Mouse (Mus musculus): ENCODE results near the gene Psg16. TPM values are rescaled to one million over a fixed set of nuclear protein-coding genes. Genes with fewer than 3 reads are reported as not detected.

The Psg16 gene
- polyA plus RNA-seq, 1 experiment from 2014 or later, result 0.10 TPM

GRCm38 (mm10) chr7:17030239-17030638 is 43.6 kb upstream of the Psg16 start:
- Histone ChIP-seq H3K4me3 (ENCODE audit: low read depth, low read length) (no peak overlapping the region), H3K27me3 (ENCODE audit: control insufficient read depth, insufficient read depth, low read length) (no peaks in the 10 kb centered on the region), H3K9me3 (ENCODE audit: control insufficient read depth, low read length) (no peaks in the 10 kb centered on the region), H3K27ac (ENCODE audit: low read depth, low read length) (no peak overlapping the region), H3K4me2 (no peak overlapping the region), H3K36me3 (ENCODE audit: control insufficient read depth, insufficient read depth, low read length) (no peaks in the 10 kb centered on the region), H3K9ac (ENCODE audit: low read length) (no peak overlapping the region), H3K4me1 (ENCODE audit: control insufficient read depth, insufficient read depth, low read length) (peaks cover 17% of the 10 kb centered on the region)
- no peak for ATAC-seq (ENCODE audit: low FRiP score)
- no peak for DNase-seq (ENCODE audit: low spot score, missing footprints)
- WGBS, result 82% methylated on average over 7 of the region's 7 CpGs

GRCm38 (mm10) chr7:17038018-17038695 is 35.7 kb upstream of the Psg16 start:
- H3K4me2 ChIP-seq, result no peak overlapping the region
- 29% methylated on average over 9 of the region's 9 CpGs for WGBS
- peak; percentile 83 for ATAC-seq (ENCODE audit: low FRiP score)
- no peaks in the 10 kb centered on the region for H3K27me3 ChIP-seq (ENCODE audit: control insufficient read depth, insufficient read depth, low read length)
- no peaks in the 10 kb centered on the region for H3K9me3 ChIP-seq (ENCODE audit: control insufficient read depth, low read length)
- peak; percentile 88 for DNase-seq (ENCODE audit: low spot score, missing footprints)
- peaks cover 3% of the 10 kb centered on the region; the same call in 1 of the 2 replicates for H3K4me1 ChIP-seq (ENCODE audit: control insufficient read depth, insufficient read depth, low read length)
- peak overlapping the region; percentile 47 for H3K27ac ChIP-seq (ENCODE audit: low read depth, low read length)
- no peak overlapping the region for H3K9ac ChIP-seq (ENCODE audit: low read length)
- no peaks in the 10 kb centered on the region for H3K36me3 ChIP-seq (ENCODE audit: control insufficient read depth, insufficient read depth, low read length)
- no peak overlapping the region for H3K4me3 ChIP-seq (ENCODE audit: low read depth, low read length)

- 96% methylated on average over 7 of the region's 7 CpGs for WGBS
- Histone ChIP-seq H3K27ac (ENCODE audit: low read depth, low read length) (no peak overlapping the region), H3K4me3 (ENCODE audit: low read depth, low read length) (no peak overlapping the region), H3K36me3 (ENCODE audit: control insufficient read depth, insufficient read depth, low read length) (no peaks in the 10 kb centered on the region), H3K4me2 (no peak overlapping the region), H3K9me3 (ENCODE audit: control insufficient read depth, low read length) (no peaks in the 10 kb centered on the region), H3K9ac (ENCODE audit: low read length) (no peak overlapping the region), H3K27me3 (ENCODE audit: control insufficient read depth, insufficient read depth, low read length) (no peaks in the 10 kb centered on the region), H3K4me1 (ENCODE audit: control insufficient read depth, insufficient read depth, low read length) (peaks cover 3% of the 10 kb centered on the region; the same call in 1 of the 2 replicates)
- ATAC-seq (ENCODE audit: low FRiP score) (no peak), DNase-seq (ENCODE audit: low spot score, missing footprints) (no peak)
Observed at GRCm38 (mm10) chr7:17039373-17039772, 34.5 kb upstream of the Psg16 start.

GRCm38 (mm10) chr7:17045743-17046142 is 28.1 kb upstream of the Psg16 start:
- Histone ChIP-seq H3K36me3 (ENCODE audit: control insufficient read depth, insufficient read depth, low read length) (no peaks in the 10 kb centered on the region), H3K4me2 (no peak overlapping the region), H3K4me3 (ENCODE audit: low read depth, low read length) (no peak overlapping the region), H3K27me3 (ENCODE audit: control insufficient read depth, insufficient read depth, low read length) (no peaks in the 10 kb centered on the region), H3K4me1 (ENCODE audit: control insufficient read depth, insufficient read depth, low read length) (no peaks in the 10 kb centered on the region), H3K9ac (ENCODE audit: low read length) (no peak overlapping the region), H3K9me3 (ENCODE audit: control insufficient read depth, low read length) (no peaks in the 10 kb centered on the region), H3K27ac (ENCODE audit: low read depth, low read length) (no peak overlapping the region)
- peak; percentile 65 for DNase-seq (ENCODE audit: low spot score, missing footprints)
- no peak for ATAC-seq (ENCODE audit: low FRiP score)
- WGBS, result 91% methylated on average over 1 of the region's 1 CpGs

- Histone ChIP-seq H3K4me1 (ENCODE audit: control insufficient read depth, insufficient read depth, low read length) (no peaks in the 10 kb centered on the region), H3K36me3 (ENCODE audit: control insufficient read depth, insufficient read depth, low read length) (no peaks in the 10 kb centered on the region), H3K9ac (ENCODE audit: low read length) (no peak overlapping the region), H3K27me3 (ENCODE audit: control insufficient read depth, insufficient read depth, low read length) (no peaks in the 10 kb centered on the region), H3K4me3 (ENCODE audit: low read depth, low read length) (no peak overlapping the region), H3K27ac (ENCODE audit: low read depth, low read length) (no peak overlapping the region), H3K9me3 (ENCODE audit: control insufficient read depth, low read length) (no peaks in the 10 kb centered on the region), H3K4me2 (no peak overlapping the region)
- ATAC-seq (ENCODE audit: low FRiP score) (no peak), DNase-seq (ENCODE audit: low spot score, missing footprints) (peak; percentile 69)
- WGBS, result 89% methylated on average over 5 of the region's 5 CpGs
Observed at GRCm38 (mm10) chr7:17047041-17047682, 26.7 kb upstream of the Psg16 start.

GRCm38 (mm10) chr7:17048431-17049190 is 25.2 kb upstream of the Psg16 start:
- H3K27me3 ChIP-seq (ENCODE audit: control insufficient read depth, insufficient read depth, low read length), result no peaks in the 10 kb centered on the region
- ATAC-seq (ENCODE audit: low FRiP score), result no peak
- WGBS, result 92% methylated on average over 10 of the region's 10 CpGs

GRCm38 (mm10) chr7:17050491-17050890 is 23.3 kb upstream of the Psg16 start:
- Histone ChIP-seq H3K27me3 (ENCODE audit: control insufficient read depth, insufficient read depth, low read length) (no peaks in the 10 kb centered on the region), H3K4me3 (ENCODE audit: low read depth, low read length) (no peak overlapping the region), H3K4me2 (no peak overlapping the region), H3K4me1 (ENCODE audit: control insufficient read depth, insufficient read depth, low read length) (no peaks in the 10 kb centered on the region), H3K27ac (ENCODE audit: low read depth, low read length) (no peak overlapping the region), H3K9ac (ENCODE audit: low read length) (no peak overlapping the region), H3K36me3 (ENCODE audit: control insufficient read depth, insufficient read depth, low read length) (no peaks in the 10 kb centered on the region), H3K9me3 (ENCODE audit: control insufficient read depth, low read length) (peaks cover 5% of the 10 kb centered on the region; the same call in 1 of the 2 replicates)
- DNase-seq (ENCODE audit: low spot score, missing footprints) (peak; percentile 33), ATAC-seq (ENCODE audit: low FRiP score) (no peak)
- 66% methylated on average over 11 of the region's 11 CpGs for WGBS

More at GRCm38 (mm10) chr7:17048431-17049190, 25.2 kb upstream of the Psg16 start:
- H3K27ac ChIP-seq (ENCODE audit: low read depth, low read length), result no peak overlapping the region
- no peak overlapping the region for H3K9ac ChIP-seq (ENCODE audit: low read length)
- H3K4me3 ChIP-seq (ENCODE audit: low read depth, low read length), result no peak overlapping the region
- H3K4me1 ChIP-seq (ENCODE audit: control insufficient read depth, insufficient read depth, low read length), result no peaks in the 10 kb centered on the region
- peak; percentile 61 for DNase-seq (ENCODE audit: low spot score, missing footprints)
- H3K36me3 ChIP-seq (ENCODE audit: control insufficient read depth, insufficient read depth, low read length), result no peaks in the 10 kb centered on the region
- peaks cover 4% of the 10 kb centered on the region; the same call in 1 of the 2 replicates for H3K9me3 ChIP-seq (ENCODE audit: control insufficient read depth, low read length)
- H3K4me2 ChIP-seq, result no peak overlapping the region

- DNase-seq (ENCODE audit: low spot score, missing footprints), result peak; percentile 94
- peak; percentile 46; the same call in 1 of the 2 replicates for ATAC-seq (ENCODE audit: low FRiP score)
- no peak overlapping the region for H3K4me3 ChIP-seq (ENCODE audit: low read depth, low read length)
- H3K9ac ChIP-seq (ENCODE audit: low read length), result no peak overlapping the region
- no peak overlapping the region for H3K27ac ChIP-seq (ENCODE audit: low read depth, low read length)
- peaks cover 5% of the 10 kb centered on the region; the same call in 1 of the 2 replicates for H3K9me3 ChIP-seq (ENCODE audit: control insufficient read depth, low read length)
- peaks cover 2% of the 10 kb centered on the region for H3K4me1 ChIP-seq (ENCODE audit: control insufficient read depth, insufficient read depth, low read length)
- H3K27me3 ChIP-seq (ENCODE audit: control insufficient read depth, insufficient read depth, low read length), result peaks cover 1% of the 10 kb centered on the region; the same call in 1 of the 2 replicates
- no peaks in the 10 kb centered on the region for H3K36me3 ChIP-seq (ENCODE audit: control insufficient read depth, insufficient read depth, low read length)
- WGBS, result 13% methylated on average over 15 of the region's 17 CpGs
- no peak overlapping the region for H3K4me2 ChIP-seq
Observed at GRCm38 (mm10) chr7:17050933-17051594, 22.8 kb upstream of the Psg16 start.

Data from midbrain, embryonic 11.5 days (tissue).